Mouse (Mus musculus): ENCODE data around the gene Fgf9. TPM values are rescaled to one million over a fixed set of nuclear protein-coding genes. Genes with fewer than 3 reads are reported as not detected.

Gene Fgf9
- polyA plus RNA-seq, 1 experiment from 2014 or later: 9.5 TPM

DNA sequence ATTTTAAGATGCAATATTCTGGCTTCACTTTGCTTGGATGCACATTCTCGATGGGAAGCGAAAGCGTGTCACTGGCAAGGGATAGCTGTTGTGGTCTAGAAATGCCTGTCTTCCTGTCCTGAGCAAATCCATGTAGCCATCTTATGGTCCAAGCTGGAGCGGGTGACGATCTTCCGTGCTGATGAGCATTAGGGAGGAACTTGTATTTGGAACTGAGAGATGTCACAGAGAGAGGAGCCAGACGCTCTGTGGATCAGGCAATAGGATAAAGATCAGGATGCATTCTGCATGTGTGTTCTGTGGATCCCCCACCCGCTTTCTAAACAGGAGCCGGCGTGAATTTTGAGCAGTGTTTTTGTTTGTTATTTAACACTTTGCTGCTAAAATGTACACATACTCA is 41.2 kb downstream of the Fgf9 start:
- WGBS: 84% methylated on average over 10 of the region's 10 CpGs
- Histone ChIP-seq H3K27ac (ENCODE audit: low read length) (no peak overlapping the region), H3K36me3 (ENCODE audit: control insufficient read depth, insufficient read depth, low read length) (no peaks in the 10 kb centered on the region), H3K4me2 (ENCODE audit: low read depth, low read length) (no peak overlapping the region), H3K27me3 (ENCODE audit: control insufficient read depth, insufficient read depth, low read length) (no peaks in the 10 kb centered on the region), H3K9ac (ENCODE audit: low read length) (no peak overlapping the region), H3K4me1 (ENCODE audit: control insufficient read depth, insufficient read depth, low read length) (no peaks in the 10 kb centered on the region), H3K4me3 (replicated peaks; ENCODE audit: low read length) (no peak overlapping the region), H3K9me3 (replicated peaks; ENCODE audit: control insufficient read depth, low read length) (no peaks in the 10 kb centered on the region)
- no peak for ATAC-seq (ENCODE audit: insufficient read depth, low FRiP score)

DNA sequence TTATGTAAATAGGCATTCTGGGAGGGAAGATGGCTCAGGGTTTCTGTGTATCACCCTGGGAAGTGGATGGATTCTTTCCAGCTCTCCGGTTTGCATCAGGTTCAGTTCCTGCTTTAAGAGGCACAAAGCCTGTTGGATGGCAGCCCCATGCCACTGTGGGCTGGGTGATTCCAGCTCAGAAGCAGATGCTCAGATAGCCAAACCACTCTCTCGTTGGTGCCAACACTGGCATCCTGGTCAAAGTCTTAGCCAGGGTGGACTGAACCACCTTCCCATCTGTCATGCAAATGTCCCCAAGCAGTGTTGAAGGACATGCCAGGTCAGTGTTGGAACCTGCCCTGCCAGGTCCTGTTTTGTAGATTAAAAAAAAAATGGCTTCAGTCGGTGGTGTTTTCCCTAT is 42.0 kb downstream of the Fgf9 start:
- Histone ChIP-seq H3K4me1 (ENCODE audit: control insufficient read depth, insufficient read depth, low read length) (no peaks in the 10 kb centered on the region), H3K9me3 (replicated peaks; ENCODE audit: control insufficient read depth, low read length) (no peaks in the 10 kb centered on the region), H3K9ac (ENCODE audit: low read length) (no peak overlapping the region), H3K36me3 (ENCODE audit: control insufficient read depth, insufficient read depth, low read length) (no peaks in the 10 kb centered on the region), H3K4me3 (replicated peaks; ENCODE audit: low read length) (no peak overlapping the region), H3K27me3 (ENCODE audit: control insufficient read depth, insufficient read depth, low read length) (no peaks in the 10 kb centered on the region), H3K4me2 (ENCODE audit: low read depth, low read length) (no peak overlapping the region), H3K27ac (ENCODE audit: low read length) (no peak overlapping the region)
- ATAC-seq (ENCODE audit: insufficient read depth, low FRiP score): no peak
- 64% methylated on average over 3 of the region's 3 CpGs for WGBS

DNA sequence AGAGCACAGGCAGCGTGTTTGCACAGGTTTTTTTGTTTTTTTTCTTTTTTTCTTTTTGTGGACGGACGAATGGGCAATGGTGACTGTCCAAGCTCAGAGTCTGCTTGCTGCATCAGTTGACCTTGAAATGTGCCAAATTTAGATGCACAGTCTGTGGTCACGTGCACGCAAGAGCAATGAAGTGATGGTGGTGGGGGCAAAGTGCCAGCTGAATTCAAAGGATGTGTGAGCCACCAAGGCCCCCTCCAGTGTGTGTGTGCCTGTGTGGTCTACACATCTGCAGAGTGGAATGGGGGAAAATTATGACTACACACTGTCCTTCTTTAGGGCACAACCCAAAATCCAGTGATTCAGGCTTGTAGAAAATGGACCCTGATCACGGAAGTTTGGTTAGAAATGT is 42.8 kb downstream of the Fgf9 start:
- Histone ChIP-seq H3K4me3 (replicated peaks; ENCODE audit: low read length) (no peak overlapping the region), H3K9me3 (replicated peaks; ENCODE audit: control insufficient read depth, low read length) (no peaks in the 10 kb centered on the region), H3K4me2 (ENCODE audit: low read depth, low read length) (no peak overlapping the region), H3K36me3 (ENCODE audit: control insufficient read depth, insufficient read depth, low read length) (no peaks in the 10 kb centered on the region), H3K4me1 (ENCODE audit: control insufficient read depth, insufficient read depth, low read length) (no peaks in the 10 kb centered on the region), H3K27ac (ENCODE audit: low read length) (no peak overlapping the region), H3K9ac (ENCODE audit: low read length) (no peak overlapping the region), H3K27me3 (ENCODE audit: control insufficient read depth, insufficient read depth, low read length) (no peaks in the 10 kb centered on the region)
- no peak for ATAC-seq (ENCODE audit: insufficient read depth, low FRiP score)
- WGBS: 47% methylated on average over 6 of the region's 6 CpGs

DNA sequence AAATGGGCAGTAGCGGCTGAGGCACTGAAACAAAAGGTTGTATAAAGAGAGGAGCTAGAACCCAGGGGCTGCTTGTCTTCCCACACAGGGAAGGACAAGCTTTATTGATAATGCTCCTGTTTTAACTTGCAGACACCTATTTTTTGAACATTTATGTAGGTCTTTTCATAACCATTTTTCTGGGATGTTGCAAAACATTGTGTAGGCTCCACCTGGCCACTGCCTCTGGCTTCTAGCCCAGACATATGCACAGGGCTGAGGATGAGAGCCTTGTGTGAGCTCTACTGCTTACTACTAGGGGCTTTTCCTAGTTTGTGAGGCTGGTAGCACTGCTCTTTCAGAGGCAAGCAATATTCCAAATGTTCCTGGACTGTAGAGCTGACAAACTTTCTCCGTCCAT is 43.8 kb downstream of the Fgf9 start:
- no peaks in the 10 kb centered on the region for H3K9me3 ChIP-seq (replicated peaks; ENCODE audit: control insufficient read depth, low read length)

DNA sequence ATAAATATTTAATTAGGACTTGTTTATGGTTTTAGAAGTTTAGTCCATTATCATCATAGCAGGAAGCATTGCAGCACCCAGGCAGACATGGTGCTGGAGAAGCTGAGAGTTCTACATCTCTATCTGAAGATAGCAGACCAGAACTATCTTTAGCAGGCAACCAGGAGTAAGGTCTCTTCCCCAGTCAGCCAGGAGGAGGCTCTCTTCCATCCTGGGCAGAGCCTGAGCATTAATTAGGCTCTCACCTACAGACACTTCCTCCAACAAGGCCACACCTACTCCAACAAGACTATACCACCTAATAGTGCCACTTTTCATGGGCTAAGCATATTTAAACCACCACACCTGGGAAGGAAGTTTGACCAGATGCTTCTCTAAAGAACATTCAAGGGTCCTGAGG is 54.3 kb downstream of the Fgf9 start:
- ATAC-seq (ENCODE audit: insufficient read depth, low FRiP score): no peak
- Histone ChIP-seq H3K9me3 (replicated peaks; ENCODE audit: control insufficient read depth, low read length) (no peaks in the 10 kb centered on the region), H3K36me3 (ENCODE audit: control insufficient read depth, insufficient read depth, low read length) (no peaks in the 10 kb centered on the region), H3K4me2 (ENCODE audit: low read depth, low read length) (no peak overlapping the region), H3K4me3 (replicated peaks; ENCODE audit: low read length) (no peak overlapping the region), H3K27me3 (ENCODE audit: control insufficient read depth, insufficient read depth, low read length) (no peaks in the 10 kb centered on the region), H3K4me1 (ENCODE audit: control insufficient read depth, insufficient read depth, low read length) (no peaks in the 10 kb centered on the region), H3K27ac (ENCODE audit: low read length) (no peak overlapping the region), H3K9ac (ENCODE audit: low read length) (no peak overlapping the region)

More for the DNA sequence above, 43.8 kb downstream of the Fgf9 start:
- 86% methylated on average over 2 of the region's 2 CpGs for WGBS
- Histone ChIP-seq H3K4me3 (replicated peaks; ENCODE audit: low read length) (no peak overlapping the region), H3K4me2 (ENCODE audit: low read depth, low read length) (no peak overlapping the region), H3K9ac (ENCODE audit: low read length) (no peak overlapping the region), H3K27ac (ENCODE audit: low read length) (no peak overlapping the region), H3K36me3 (ENCODE audit: control insufficient read depth, insufficient read depth, low read length) (no peaks in the 10 kb centered on the region), H3K27me3 (ENCODE audit: control insufficient read depth, insufficient read depth, low read length) (no peaks in the 10 kb centered on the region), H3K4me1 (ENCODE audit: control insufficient read depth, insufficient read depth, low read length) (no peaks in the 10 kb centered on the region)
- ATAC-seq (ENCODE audit: insufficient read depth, low FRiP score): no peak

DNA sequence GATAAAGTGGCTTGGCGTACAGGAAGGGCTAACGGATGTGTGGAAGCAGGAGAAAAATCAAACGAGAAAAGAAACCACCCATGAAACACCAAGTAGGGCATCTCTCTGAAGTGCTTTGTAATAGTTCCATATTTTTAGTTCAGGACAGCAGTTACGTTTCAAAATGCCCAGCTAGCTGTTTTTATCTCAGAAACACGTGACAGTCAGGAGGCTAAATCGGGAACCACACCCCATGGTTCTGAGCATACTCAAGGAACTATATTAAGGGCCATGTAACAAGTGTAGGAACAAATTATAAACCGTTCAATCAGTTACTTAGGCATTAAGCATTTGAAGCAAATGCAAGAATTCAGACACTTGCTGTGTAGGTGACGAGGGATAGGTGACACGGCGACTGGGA is 56.2 kb downstream of the Fgf9 start:
- 86% methylated on average over 10 of the region's 10 CpGs for WGBS
- ATAC-seq (ENCODE audit: insufficient read depth, low FRiP score): no peak
- Histone ChIP-seq H3K27ac (ENCODE audit: low read length) (no peak overlapping the region), H3K9me3 (replicated peaks; ENCODE audit: control insufficient read depth, low read length) (no peaks in the 10 kb centered on the region), H3K36me3 (ENCODE audit: control insufficient read depth, insufficient read depth, low read length) (no peaks in the 10 kb centered on the region), H3K9ac (ENCODE audit: low read length) (no peak overlapping the region), H3K4me1 (ENCODE audit: control insufficient read depth, insufficient read depth, low read length) (no peaks in the 10 kb centered on the region), H3K27me3 (ENCODE audit: control insufficient read depth, insufficient read depth, low read length) (no peaks in the 10 kb centered on the region), H3K4me3 (replicated peaks; ENCODE audit: low read length) (no peak overlapping the region), H3K4me2 (ENCODE audit: low read depth, low read length) (no peak overlapping the region)

DNA sequence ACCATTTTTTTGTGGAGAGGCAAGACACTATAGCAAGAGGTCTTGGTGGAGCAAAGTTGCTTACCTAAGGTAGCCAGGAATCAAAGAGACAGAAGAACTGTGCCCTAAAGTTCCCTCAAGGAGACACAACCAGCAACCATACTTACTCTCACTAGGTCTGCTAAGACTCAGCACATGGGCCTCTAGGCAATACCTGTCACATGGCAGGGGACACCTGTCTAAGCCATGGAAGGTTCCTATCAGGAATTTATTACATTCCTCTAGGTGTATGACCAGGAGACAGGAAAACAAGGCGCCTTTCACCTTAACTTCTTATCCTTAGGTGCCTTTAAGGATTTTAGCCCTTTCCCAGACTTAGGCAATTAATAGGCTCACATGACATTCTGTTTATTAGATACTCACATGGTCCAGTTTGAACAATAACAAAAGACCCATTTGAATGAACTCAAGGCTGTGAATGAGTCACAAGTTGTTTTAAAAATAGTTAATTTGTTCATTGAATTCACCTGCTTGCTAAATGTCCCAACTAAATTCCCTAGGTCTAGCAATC is 69.2 kb downstream of the Fgf9 start:
- ATAC-seq (ENCODE audit: insufficient read depth, low FRiP score): no peak
- Histone ChIP-seq H3K36me3 (ENCODE audit: control insufficient read depth, insufficient read depth, low read length) (no peaks in the 10 kb centered on the region), H3K27ac (ENCODE audit: low read length) (no peak overlapping the region), H3K9ac (ENCODE audit: low read length) (no peak overlapping the region), H3K27me3 (ENCODE audit: control insufficient read depth, insufficient read depth, low read length) (no peaks in the 10 kb centered on the region), H3K4me1 (ENCODE audit: control insufficient read depth, insufficient read depth, low read length) (no peaks in the 10 kb centered on the region), H3K9me3 (replicated peaks; ENCODE audit: control insufficient read depth, low read length) (no peaks in the 10 kb centered on the region), H3K4me3 (replicated peaks; ENCODE audit: low read length) (no peak overlapping the region), H3K4me2 (ENCODE audit: low read depth, low read length) (no peak overlapping the region)
- WGBS: 86% methylated on average over 1 of the region's 1 CpGs

DNA sequence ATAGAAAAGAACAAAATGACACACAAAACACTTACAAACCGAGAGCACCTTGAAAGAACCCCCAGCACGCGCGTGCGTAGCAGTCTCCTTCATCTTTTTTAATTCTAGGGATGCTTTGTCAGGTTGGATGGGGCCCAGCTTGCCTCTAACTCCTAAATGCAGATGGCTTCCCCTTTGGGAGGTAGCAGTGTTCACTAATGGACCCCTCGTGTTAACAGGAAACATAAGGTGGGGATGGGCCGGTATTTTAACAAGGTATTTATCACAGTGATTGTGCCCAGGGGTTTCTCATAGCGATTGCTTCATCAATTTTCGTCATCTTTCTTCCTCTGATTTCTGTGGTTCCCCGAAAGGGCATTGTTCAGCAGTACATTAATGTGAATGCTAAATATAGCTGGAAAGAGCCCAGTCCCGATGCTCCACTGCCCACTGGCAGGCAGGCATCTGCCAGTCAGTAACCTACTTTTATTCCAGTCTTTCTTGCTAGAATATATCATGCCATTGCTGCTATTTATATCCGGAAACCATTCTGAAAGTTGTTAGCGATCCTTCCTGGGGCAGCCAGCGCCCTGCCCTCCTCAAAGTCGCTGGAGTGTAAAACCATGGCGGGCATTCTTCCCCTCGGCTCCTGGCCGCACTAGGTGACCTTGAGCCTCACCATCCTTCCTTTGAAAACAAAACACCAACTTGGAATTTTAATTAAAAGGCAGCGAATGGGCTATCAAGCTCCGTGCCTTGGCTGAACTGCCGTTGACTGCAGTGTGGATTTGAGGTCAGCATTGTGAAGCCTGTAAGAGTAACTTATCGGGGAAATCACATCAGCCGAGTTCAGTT is 79.5 kb downstream of the Fgf9 start:
- Histone ChIP-seq H3K4me1 (ENCODE audit: control insufficient read depth, insufficient read depth, low read length) (peaks cover 5% of the 10 kb centered on the region; the same call in 1 of the 2 replicates), H3K4me3 (replicated peaks; ENCODE audit: low read length) (no peak overlapping the region), H3K9ac (ENCODE audit: low read length) (no peak overlapping the region), H3K36me3 (ENCODE audit: control insufficient read depth, insufficient read depth, low read length) (no peaks in the 10 kb centered on the region), H3K9me3 (replicated peaks; ENCODE audit: control insufficient read depth, low read length) (no peaks in the 10 kb centered on the region), H3K27ac (ENCODE audit: low read length) (no peak overlapping the region), H3K27me3 (ENCODE audit: control insufficient read depth, insufficient read depth, low read length) (no peaks in the 10 kb centered on the region), H3K4me2 (ENCODE audit: low read depth, low read length) (no peak overlapping the region)
- 71% methylated on average over 23 of the region's 23 CpGs for WGBS
- no peak for ATAC-seq (ENCODE audit: insufficient read depth, low FRiP score)

DNA sequence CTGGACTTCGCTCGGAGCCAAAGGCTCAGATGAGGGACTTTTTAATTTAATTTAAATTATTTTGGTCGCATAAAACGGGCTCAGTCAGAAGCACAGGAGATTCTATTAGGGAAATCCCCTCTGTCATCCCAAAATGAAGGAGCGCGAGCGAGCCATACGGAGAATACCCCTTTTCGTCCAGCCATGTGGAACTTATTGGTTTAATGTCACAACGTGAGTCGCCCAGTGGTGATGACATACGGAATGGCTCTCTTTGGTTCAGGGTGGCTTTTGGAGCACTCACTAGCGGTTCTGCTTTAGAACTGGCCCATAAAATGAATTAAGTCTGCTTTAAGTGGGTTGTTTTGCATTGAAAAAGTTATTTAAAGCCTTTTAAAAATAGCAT is 80.1 kb downstream of the Fgf9 start:
- WGBS: 91% methylated on average over 13 of the region's 13 CpGs
- no peak overlapping the region for H3K4me2 ChIP-seq (ENCODE audit: low read depth, low read length)
- H3K27ac ChIP-seq (ENCODE audit: low read length): no peak overlapping the region

More for the DNA sequence above, 80.1 kb downstream of the Fgf9 start:
- Histone ChIP-seq H3K9ac (ENCODE audit: low read length) (no peak overlapping the region), H3K9me3 (replicated peaks; ENCODE audit: control insufficient read depth, low read length) (no peaks in the 10 kb centered on the region), H3K27me3 (ENCODE audit: control insufficient read depth, insufficient read depth, low read length) (no peaks in the 10 kb centered on the region), H3K36me3 (ENCODE audit: control insufficient read depth, insufficient read depth, low read length) (no peaks in the 10 kb centered on the region), H3K4me3 (replicated peaks; ENCODE audit: low read length) (no peak overlapping the region), H3K4me1 (ENCODE audit: control insufficient read depth, insufficient read depth, low read length) (peaks cover 5% of the 10 kb centered on the region; the same call in 1 of the 2 replicates)
- ATAC-seq (ENCODE audit: insufficient read depth, low FRiP score): no peak
